ENCODE assay signal across 25 mouse cellular contexts in the genomic region with DNA sequence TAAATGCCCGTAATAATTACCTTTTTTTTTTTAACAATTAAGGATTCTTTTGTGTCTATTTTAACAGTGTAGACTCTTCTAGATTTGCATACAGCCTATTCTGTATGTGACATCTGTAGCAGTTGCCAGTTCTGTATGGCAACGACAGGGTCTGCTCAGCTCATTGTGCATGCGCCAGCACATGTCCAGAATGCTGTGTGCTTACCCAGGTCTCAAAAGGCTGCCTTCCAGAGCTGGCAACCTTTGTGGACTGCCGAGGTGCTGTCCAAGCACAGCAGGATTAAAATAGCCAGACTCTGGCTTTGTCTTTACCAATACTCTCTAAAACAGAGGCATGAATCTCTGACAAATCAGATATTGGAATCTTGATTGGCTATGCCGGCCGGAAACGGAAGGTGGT.
DNase-seq lines count a peak whose midpoint lies in the region; ATAC-seq and TF ChIP-seq lines count a peak whose summit lies in the region.
"Had no signal": no experiment of that assay in that cellular context is flagged by ENCODE, and none has a peak within 500 bp of the region (broad histone marks: within the 10 kb centered on the region; RNA-seq: fewer than 3 reads in every experiment).

No protein-coding gene starts in this region.

- no peak overlapping the region for H3K4me3 ChIP-seq in forebrain, embryonic 13.5 days
- H3K4me3 ChIP-seq in forebrain, embryonic 12.5 days (replicated peaks), result no peak overlapping the region
- H3K4me3 ChIP-seq in hindbrain, postnatal 0 days (ENCODE audit: low read length), result no peak overlapping the region
- no peak overlapping the region for H3K4me3 ChIP-seq in hindbrain, embryonic 11.5 days (ENCODE audit: low read depth, low read length)
- no peak overlapping the region for H3K4me3 ChIP-seq in midbrain, postnatal 0 days (ENCODE audit: low read depth, low read length)
- H3K4me3 ChIP-seq: heart, embryonic 13.5 days; limb, embryonic 10.5 days; liver, embryonic 15.5 days; lung, embryonic 15.5 days; neural tube, embryonic 15.5 days; stomach, embryonic 15.5 days had no signal

- H3K9ac ChIP-seq in forebrain, embryonic 13.5 days, result no peak overlapping the region
- H3K9ac ChIP-seq in forebrain, embryonic 12.5 days, result no peak overlapping the region
- no peak overlapping the region for H3K9ac ChIP-seq in hindbrain, postnatal 0 days (replicated peaks; ENCODE audit: low read length)
- no peak overlapping the region for H3K9ac ChIP-seq in hindbrain, embryonic 11.5 days (ENCODE audit: low read depth, low read length)
- no peak overlapping the region for H3K9ac ChIP-seq in midbrain, postnatal 0 days (replicated peaks; ENCODE audit: low read length, poor library complexity, severe bottlenecking)
- H3K9ac ChIP-seq: heart, embryonic 13.5 days; liver, embryonic 15.5 days; lung, embryonic 15.5 days; neural tube, embryonic 15.5 days; stomach, embryonic 15.5 days had no signal

- H3K27me3 ChIP-seq in forebrain, embryonic 13.5 days, result no peaks in the 10 kb centered on the region
- H3K27me3 ChIP-seq in forebrain, embryonic 12.5 days, result no peaks in the 10 kb centered on the region
- H3K27me3 ChIP-seq in hindbrain, postnatal 0 days (ENCODE audit: insufficient read depth, low read length), result no peaks in the 10 kb centered on the region
- no peaks in the 10 kb centered on the region for H3K27me3 ChIP-seq in hindbrain, embryonic 11.5 days (ENCODE audit: control insufficient read depth, insufficient read depth, low read length)
- no peaks in the 10 kb centered on the region for H3K27me3 ChIP-seq in midbrain, postnatal 0 days (ENCODE audit: insufficient read depth, low read length)
- H3K27me3 ChIP-seq: heart, embryonic 13.5 days; liver, embryonic 15.5 days; lung, embryonic 15.5 days; neural tube, embryonic 15.5 days; stomach, embryonic 15.5 days had no signal

- no peak overlapping the region for H3K4me2 ChIP-seq in forebrain, embryonic 13.5 days
- H3K4me2 ChIP-seq in forebrain, embryonic 12.5 days, result no peak overlapping the region
- H3K4me2 ChIP-seq in hindbrain, postnatal 0 days (ENCODE audit: low read depth, low read length), result no peak overlapping the region
- H3K4me2 ChIP-seq in hindbrain, embryonic 11.5 days (replicated peaks; ENCODE audit: low read depth, low read length), result no peak overlapping the region
- no peak overlapping the region for H3K4me2 ChIP-seq in midbrain, postnatal 0 days (ENCODE audit: low read depth, low read length, poor library complexity, severe bottlenecking)
- H3K4me2 ChIP-seq: heart, embryonic 13.5 days; liver, embryonic 15.5 days; lung, embryonic 15.5 days; neural tube, embryonic 15.5 days; stomach, embryonic 15.5 days had no signal

- intact Hi-C loops in heart, postnatal 10 days (cut with DNase I), result no loop called here

- peak; percentile 15 to 22 for DNase-seq in heart, postnatal 10 days
- DNase-seq in heart, adult 11 months, result no peak
- peak; percentile 40 for DNase-seq in hindbrain, postnatal 0 days (ENCODE audit: low spot score)
- DNase-seq in hindbrain, embryonic 11.5 days (ENCODE audit: low spot score), result no peak
- DNase-seq in midbrain, postnatal 0 days (ENCODE audit: low spot score), result peak; percentile 45
- DNase-seq in layer of hippocampus, postnatal 36 days, result no peak
- DNase-seq: adrenal gland, postnatal 14 days; cerebellum, adult 8-10 months; gastrocnemius, postnatal 36 days; kidney, adult 9 months; kidney, postnatal 14 days; liver; lung, postnatal 4 days; right cerebral cortex, adult 18-20 months; thymus, postnatal 25 days had no signal

- peak; percentile 78; the same call in 1 of the 2 replicates for ATAC-seq in forebrain, embryonic 13.5 days
- ATAC-seq in forebrain, embryonic 12.5 days (ENCODE audit: low FRiP score), result no peak
- ATAC-seq in hindbrain, postnatal 0 days, result no peak; the same call in 1 of the 2 replicates
- no peak for ATAC-seq in hindbrain, embryonic 11.5 days (ENCODE audit: low FRiP score)
- ATAC-seq in midbrain, postnatal 0 days (ENCODE audit: low FRiP score), result no peak
- ATAC-seq: CD4-positive, CD25-positive, alpha-beta regulatory T cell, adult 4 months; intestine, embryonic 16.5 days had no signal

- no peaks in the 10 kb centered on the region for H3K36me3 ChIP-seq in forebrain, embryonic 13.5 days (ENCODE audit: poor library complexity, severe bottlenecking)
- no peaks in the 10 kb centered on the region for H3K36me3 ChIP-seq in forebrain, embryonic 12.5 days (replicated peaks)
- H3K36me3 ChIP-seq in hindbrain, postnatal 0 days (ENCODE audit: insufficient read depth, low read length), result no peaks in the 10 kb centered on the region
- H3K36me3 ChIP-seq in hindbrain, embryonic 11.5 days (ENCODE audit: control insufficient read depth, insufficient read depth, low read length), result no peaks in the 10 kb centered on the region
- H3K36me3 ChIP-seq in midbrain, postnatal 0 days (ENCODE audit: insufficient read depth, low read length), result no peaks in the 10 kb centered on the region
- H3K36me3 ChIP-seq: heart, embryonic 13.5 days; limb, embryonic 10.5 days; liver, embryonic 15.5 days; lung, embryonic 15.5 days; neural tube, embryonic 15.5 days; stomach, embryonic 15.5 days had no signal

- WGBS in forebrain, embryonic 13.5 days, result 39% methylated on average over 7 of the region's 7 CpGs
- 63% methylated on average over 7 of the region's 7 CpGs for WGBS in forebrain, embryonic 12.5 days
- 33% methylated on average over 7 of the region's 7 CpGs for WGBS in hindbrain, postnatal 0 days
- WGBS in hindbrain, embryonic 11.5 days, result 66% methylated on average over 7 of the region's 7 CpGs
- WGBS in midbrain, postnatal 0 days, result 24% methylated on average over 7 of the region's 7 CpGs

- no peak for TF ChIP-seq CTCF in hindbrain, postnatal 0 days (IDR thresholded peaks at IDR 0.05; ENCODE audit: low read depth)
- TF ChIP-seq CTCF in midbrain, postnatal 0 days (IDR thresholded peaks at IDR 0.05), result no peak

- H3K27ac ChIP-seq in forebrain, embryonic 13.5 days, result no peak overlapping the region
- no peak overlapping the region for H3K27ac ChIP-seq in forebrain, embryonic 12.5 days
- H3K27ac ChIP-seq in hindbrain, postnatal 0 days, result no peak overlapping the region
- no peak overlapping the region for H3K27ac ChIP-seq in hindbrain, embryonic 11.5 days (ENCODE audit: low read depth, low read length)
- H3K27ac ChIP-seq in midbrain, postnatal 0 days (ENCODE audit: low read depth, low read length), result no peak overlapping the region
- H3K27ac ChIP-seq: heart, embryonic 13.5 days; limb, embryonic 10.5 days; liver, embryonic 15.5 days; lung, embryonic 15.5 days; neural tube, embryonic 15.5 days; stomach, embryonic 15.5 days had no signal

- peaks cover 12% of the 10 kb centered on the region for H3K4me1 ChIP-seq in forebrain, embryonic 13.5 days
- H3K4me1 ChIP-seq in forebrain, embryonic 12.5 days, result peaks cover 7% of the 10 kb centered on the region
- peaks cover 5% of the 10 kb centered on the region; the same call in 1 of the 2 replicates for H3K4me1 ChIP-seq in hindbrain, postnatal 0 days (ENCODE audit: insufficient read depth, low read length)
- peaks cover 2% of the 10 kb centered on the region; the same call in 1 of the 2 replicates for H3K4me1 ChIP-seq in hindbrain, embryonic 11.5 days (replicated peaks; ENCODE audit: control insufficient read depth, insufficient read depth, low read length)
- H3K4me1 ChIP-seq in midbrain, postnatal 0 days (ENCODE audit: insufficient read depth, low read length), result no peaks in the 10 kb centered on the region
- H3K4me1 ChIP-seq: heart, embryonic 13.5 days; limb, embryonic 10.5 days; liver, embryonic 15.5 days; lung, embryonic 15.5 days; stomach, embryonic 15.5 days had no signal

- H3K9me3 ChIP-seq in forebrain, embryonic 13.5 days (replicated peaks), result no peaks in the 10 kb centered on the region
- no peaks in the 10 kb centered on the region for H3K9me3 ChIP-seq in forebrain, embryonic 12.5 days
- no peaks in the 10 kb centered on the region for H3K9me3 ChIP-seq in hindbrain, postnatal 0 days (ENCODE audit: low read length)
- no peaks in the 10 kb centered on the region for H3K9me3 ChIP-seq in hindbrain, embryonic 11.5 days (ENCODE audit: control insufficient read depth, low read length)
- H3K9me3 ChIP-seq in midbrain, postnatal 0 days (ENCODE audit: low read length), result no peaks in the 10 kb centered on the region
- H3K9me3 ChIP-seq: heart, embryonic 13.5 days; limb, embryonic 10.5 days; liver, embryonic 15.5 days; lung, embryonic 15.5 days; neural tube, embryonic 15.5 days; stomach, embryonic 15.5 days had no signal

Comparison
In these comparisons a context has a peak if more than half of its experiments do, and no peak if none do; other contexts are left out.
1. DNase-seq: peak in heart, postnatal 10 days (2 of 2), hindbrain, postnatal 0 days (single experiment) and midbrain, postnatal 0 days (single experiment); none in heart, adult 11 months (single experiment), hindbrain, embryonic 11.5 days (single experiment) and layer of hippocampus, postnatal 36 days (0 of 2).